Mouse (Mus musculus): ENCODE data around the gene 9330182O14Rik. TPM values are rescaled to one million over a fixed set of nuclear protein-coding genes. Genes with fewer than 3 reads are reported as not detected.
A peak's percentile ranks its signal among the peaks of the same experiment; 100 is the strongest.

9330182O14Rik gene
- not detected in 2 replicates for polyA plus RNA-seq (2016; fragmentation: Nextera tagmentation; extraction: Ambion mirVana)

- no peak within 1 kb of the TSS for H3K4me2 ChIP-seq (replicated peaks)
- WGBS, result 63% methylated on average over 10 of the region's 10 CpGs
- no peaks in the 10 kb centered on the region for H3K36me3 ChIP-seq
- H3K27ac ChIP-seq, result no peak within 1 kb of the TSS
- no peaks in the 10 kb centered on the region for H3K4me1 ChIP-seq
- no peak for ATAC-seq (ENCODE audit: low FRiP score)
- H3K9ac ChIP-seq, result no peak within 1 kb of the TSS
- no peaks in the 10 kb centered on the region for H3K9me3 ChIP-seq (replicated peaks)
- H3K27me3 ChIP-seq, result no peaks in the 10 kb centered on the region
- H3K4me3 ChIP-seq, result no peak within 1 kb of the TSS
Observed at GRCm38 (mm10) chr15:40134152-40134792, at the start of gene 9330182O14Rik. Gene 9330182O14Rik, plus strand, starts transcription at chr15:40134365.

- Histone ChIP-seq H3K27me3 (no peaks in the 10 kb centered on the region), H3K4me2 (replicated peaks) (no peak overlapping the region), H3K4me1 (no peaks in the 10 kb centered on the region), H3K4me3 (no peak overlapping the region), H3K9me3 (replicated peaks) (no peaks in the 10 kb centered on the region), H3K9ac (no peak overlapping the region), H3K36me3 (no peaks in the 10 kb centered on the region), H3K27ac (no peak overlapping the region)
- no peak for ATAC-seq (ENCODE audit: low FRiP score)
- 84% methylated on average over 2 of the region's 2 CpGs for WGBS
Observed at GRCm38 (mm10) chr15:40103304-40103703, 30.9 kb upstream of the 9330182O14Rik start.

- H3K9me3 ChIP-seq (replicated peaks), result no peaks in the 10 kb centered on the region
- no peak overlapping the region for H3K9ac ChIP-seq
- no peaks in the 10 kb centered on the region for H3K27me3 ChIP-seq
- ATAC-seq (ENCODE audit: low FRiP score), result no peak
- whole genome bisulfite sequencing, result 83% methylated on average over 4 of the region's 4 CpGs
- no peak overlapping the region for H3K27ac ChIP-seq
- H3K36me3 ChIP-seq, result no peaks in the 10 kb centered on the region
- H3K4me3 ChIP-seq, result no peak overlapping the region
- no peak overlapping the region for H3K4me2 ChIP-seq (replicated peaks)
- no peaks in the 10 kb centered on the region for H3K4me1 ChIP-seq
Observed at GRCm38 (mm10) chr15:40105712-40106111, 28.5 kb upstream of the 9330182O14Rik start.

- WGBS, result 27% methylated on average over 15 of the region's 18 CpGs
- 0 out of 2 replicates have a peak overlapping the region, but pooled peaks have one; percentile 27 for H3K9ac ChIP-seq
- no peaks in the 10 kb centered on the region for H3K9me3 ChIP-seq (replicated peaks)
- H3K27me3 ChIP-seq, result no peaks in the 10 kb centered on the region
- peak overlapping the region; percentile 45 for H3K4me2 ChIP-seq (replicated peaks)
- H3K4me3 ChIP-seq, result 0 out of 2 replicates have a peak overlapping the region, but pooled peaks have one; percentile 3
- H3K27ac ChIP-seq, result peak overlapping the region; percentile 41; the same call in 1 of the 2 replicates
- ATAC-seq (ENCODE audit: low FRiP score), result peak; percentile 68
- H3K36me3 ChIP-seq, result no peaks in the 10 kb centered on the region
- H3K4me1 ChIP-seq, result peaks cover 15% of the 10 kb centered on the region
Observed at GRCm38 (mm10) chr15:40113888-40114576, 20.1 kb upstream of the 9330182O14Rik start.

GRCm38 (mm10) chr15:40114600-40115271, 19.4 kb upstream of the 9330182O14Rik start:
- WGBS, result 26% methylated on average over 22 of the region's 22 CpGs
- no peaks in the 10 kb centered on the region for H3K27me3 ChIP-seq
- 0 out of 2 replicates have a peak overlapping the region, but pooled peaks have one; percentile 27 for H3K9ac ChIP-seq
- H3K4me2 ChIP-seq (replicated peaks), result peak overlapping the region; percentile 45
- no peaks in the 10 kb centered on the region for H3K36me3 ChIP-seq
- H3K4me1 ChIP-seq, result peaks cover 15% of the 10 kb centered on the region
- H3K9me3 ChIP-seq (replicated peaks), result no peaks in the 10 kb centered on the region
- H3K4me3 ChIP-seq, result peak overlapping the region; percentile 3; the same call in 1 of the 2 replicates
- ATAC-seq (ENCODE audit: low FRiP score), result peak; percentile 83
- H3K27ac ChIP-seq, result peak overlapping the region; percentile 41

GRCm38 (mm10) chr15:40116396-40116795, 17.8 kb upstream of the 9330182O14Rik start:
- H3K4me1 ChIP-seq, result peaks cover 15% of the 10 kb centered on the region
- H3K36me3 ChIP-seq, result no peaks in the 10 kb centered on the region
- no peak overlapping the region for H3K9ac ChIP-seq
- 68% methylated on average over 3 of the region's 3 CpGs for WGBS
- H3K9me3 ChIP-seq (replicated peaks), result no peaks in the 10 kb centered on the region
- no peak overlapping the region for H3K4me2 ChIP-seq (replicated peaks)
- no peak overlapping the region for H3K27ac ChIP-seq
- H3K4me3 ChIP-seq, result no peak overlapping the region
- H3K27me3 ChIP-seq, result no peaks in the 10 kb centered on the region
- ATAC-seq (ENCODE audit: low FRiP score), result no peak

GRCm38 (mm10) chr15:40124211-40124953, 9.8 kb upstream of the 9330182O14Rik start:
- Histone ChIP-seq H3K27me3 (no peaks in the 10 kb centered on the region), H3K36me3 (no peaks in the 10 kb centered on the region), H3K9ac (no peak overlapping the region), H3K4me2 (replicated peaks) (no peak overlapping the region), H3K9me3 (replicated peaks) (no peaks in the 10 kb centered on the region), H3K27ac (no peak overlapping the region), H3K4me3 (no peak overlapping the region), H3K4me1 (peaks cover 3% of the 10 kb centered on the region; the same call in 1 of the 2 replicates)
- WGBS, result 62% methylated on average over 9 of the region's 9 CpGs
- peak; percentile 13; the same call in 1 of the 2 replicates for ATAC-seq (ENCODE audit: low FRiP score)

- no peak overlapping the region for H3K4me3 ChIP-seq
- H3K4me1 ChIP-seq, result no peaks in the 10 kb centered on the region
- no peak overlapping the region for H3K27ac ChIP-seq
- no peak overlapping the region for H3K9ac ChIP-seq
- WGBS, result 49% methylated on average over 5 of the region's 5 CpGs
- no peak overlapping the region for H3K4me2 ChIP-seq (replicated peaks)
- no peaks in the 10 kb centered on the region for H3K9me3 ChIP-seq (replicated peaks)
- no peak for ATAC-seq (ENCODE audit: low FRiP score)
- no peaks in the 10 kb centered on the region for H3K36me3 ChIP-seq
- H3K27me3 ChIP-seq, result no peaks in the 10 kb centered on the region
Observed at GRCm38 (mm10) chr15:40129496-40129895, 4.7 kb upstream of the 9330182O14Rik start.

- Histone ChIP-seq H3K27me3 (no peaks in the 10 kb centered on the region), H3K9ac (no peak overlapping the region), H3K27ac (no peak overlapping the region), H3K4me2 (replicated peaks) (no peak overlapping the region), H3K9me3 (replicated peaks) (no peaks in the 10 kb centered on the region), H3K4me1 (no peaks in the 10 kb centered on the region), H3K36me3 (no peaks in the 10 kb centered on the region), H3K4me3 (no peak overlapping the region)
- 0 out of 2 replicates have a peak, but pooled peaks have one; percentile 11 for ATAC-seq (ENCODE audit: low FRiP score)
- WGBS, result 24% methylated on average over 15 of the region's 15 CpGs
Observed at GRCm38 (mm10) chr15:40130880-40131478, 3.2 kb upstream of the 9330182O14Rik start.

GRCm38 (mm10) chr15:40132408-40132807, 1.8 kb upstream of the 9330182O14Rik start:
- Histone ChIP-seq H3K27me3 (no peaks in the 10 kb centered on the region), H3K4me1 (no peaks in the 10 kb centered on the region), H3K9me3 (replicated peaks) (no peaks in the 10 kb centered on the region), H3K27ac (no peak overlapping the region), H3K9ac (no peak overlapping the region), H3K4me3 (no peak overlapping the region), H3K4me2 (replicated peaks) (no peak overlapping the region), H3K36me3 (no peaks in the 10 kb centered on the region)
- 81% methylated on average over 4 of the region's 4 CpGs for WGBS
- no peak for ATAC-seq (ENCODE audit: low FRiP score)

- H3K36me3 ChIP-seq, result no peaks in the 10 kb centered on the region
- H3K27me3 ChIP-seq, result no peaks in the 10 kb centered on the region
- no peak overlapping the region for H3K4me2 ChIP-seq (replicated peaks)
- no peak overlapping the region for H3K27ac ChIP-seq
- H3K4me1 ChIP-seq, result no peaks in the 10 kb centered on the region
- WGBS, result 53% methylated on average over 7 of the region's 7 CpGs
- H3K9me3 ChIP-seq (replicated peaks), result no peaks in the 10 kb centered on the region
- H3K9ac ChIP-seq, result no peak overlapping the region
- no peak overlapping the region for H3K4me3 ChIP-seq
- no peak for ATAC-seq (ENCODE audit: low FRiP score)
Observed at GRCm38 (mm10) chr15:40144221-40144620, 10.1 kb downstream of the 9330182O14Rik start.

Measured in hindbrain, embryonic 12.5 days (tissue).